Mouse (Mus musculus) layer of hippocampus, postnatal 14 days (tissue): ENCODE data around the gene Olfr1076. TPM values are rescaled to one million over a fixed set of nuclear protein-coding genes. Genes with fewer than 3 reads are reported as not detected.
A peak's percentile ranks its signal among the peaks of the same experiment; 100 is the strongest.
"Not testable (repeated sequence)": the region's sequence is repeated elsewhere in the genome, so short reads cannot be mapped to it uniquely, and the experiment has no call there.

Source experiments
- DNase-seq, 2 experiments: peaks; one replicate each; pipeline ENCODE4 v3.0.0; 2021 to 2022; ENCODE audit warnings: low spot score in 2 of 2, mixed read lengths in 1 of 2
- long read RNA-seq, 2 experiments: library from polyadenylated mRNA; stranded (forward); transcript quantifications; one replicate each; pipeline ENCODE4 v2.0.0; 2021
- total RNA-seq, 2 experiments: library from RNA; stranded (reverse); gene quantifications; 2 replicates each; pipeline ENCODE4 v1.2.3; 2021

Olfr1076 gene
- not detected for total RNA-seq
- long read RNA-seq, experiment 1 = 0 reads
- long read RNA-seq, experiment 2 = 0 reads

- no peak for DNase-seq
Observed at GRCm38 (mm10) chr2:86508161-86508560, at the start of gene Olfr1076. TSS of gene Olfr1076 (plus strand) at chr2:86508461.

- no peak for DNase-seq
Observed at GRCm38 (mm10) chr2:86460434-86460833, 47.8 kb upstream of the Olfr1076 start.

- peak; percentile 36 to 44 for DNase-seq
Observed at GRCm38 (mm10) chr2:86464442-86465109, 43.7 kb upstream of the Olfr1076 start.

GRCm38 (mm10) chr2:86487286-86487685, 21.0 kb upstream of the Olfr1076 start, which contains the start of gene Olfr228:
TSS of gene Olfr228 (minus strand) at chr2:86487386.
- no peak for DNase-seq

- DNase-seq = peak; percentile 12 to 37
Observed at GRCm38 (mm10) chr2:86530991-86531390, 22.7 kb downstream of the Olfr1076 start.

- no peak for DNase-seq
Observed at GRCm38 (mm10) chr2:86542380-86542779, 34.1 kb downstream of the Olfr1076 start, which contains the start of gene Olfr1079. TSS of gene Olfr1079 (minus strand) at chr2:86542480.

- DNase-seq = not testable (repeated sequence)
Observed at GRCm38 (mm10) chr2:86558135-86558534, 49.9 kb downstream of the Olfr1076 start, which contains the start of gene Olfr1080. TSS of gene Olfr1080 (minus strand) at chr2:86558235.

Other genes starting within 250 kb of the Olfr1076 start
- gene Olfr1051, start 229.4 kb upstream of the Olfr1076 start, total RNA-seq = not detected
- gene Olfr1052, start 216.0 kb upstream of the Olfr1076 start, total RNA-seq = not detected
- not detected for gene Olfr1053, start 193.2 kb upstream of the Olfr1076 start, total RNA-seq
- not detected for gene Olfr1054, start 173.0 kb upstream of the Olfr1076 start, total RNA-seq
- gene Olfr1055, start 158.2 kb upstream of the Olfr1076 start, total RNA-seq = not detected
- not detected for gene Olfr1056, start 146.0 kb upstream of the Olfr1076 start, total RNA-seq
- gene Olfr1057, start 130.1 kb upstream of the Olfr1076 start, total RNA-seq = not detected
- gene Olfr1058, start 119.9 kb upstream of the Olfr1076 start, total RNA-seq = not detected
- not detected for gene Olfr1061, start 94.4 kb upstream of the Olfr1076 start, total RNA-seq
- not detected for gene Olfr1062, start 81.7 kb upstream of the Olfr1076 start, total RNA-seq
- not detected for gene Olfr1065, start 57.9 kb upstream of the Olfr1076 start, total RNA-seq
- not detected for gene Olfr1066, start 52.2 kb upstream of the Olfr1076 start, total RNA-seq
- gene Olfr228, start 21.1 kb upstream of the Olfr1076 start, total RNA-seq = not detected
- gene Olfr1079, start 34.0 kb downstream of the Olfr1076 start, total RNA-seq = not detected
- gene Olfr1080, start 49.8 kb downstream of the Olfr1076 start, total RNA-seq = not detected
- not detected for gene Olfr1082, start 90.5 kb downstream of the Olfr1076 start, total RNA-seq
- not detected for gene Olfr1084, start 131.3 kb downstream of the Olfr1076 start, total RNA-seq
- gene Olfr1085, start 153.6 kb downstream of the Olfr1076 start, total RNA-seq = not detected
- not detected for gene Olfr1086, start 171.6 kb downstream of the Olfr1076 start, total RNA-seq
- gene Olfr1087, start 189.9 kb downstream of the Olfr1076 start, total RNA-seq = not detected
- gene Olfr1089, start 225.2 kb downstream of the Olfr1076 start, total RNA-seq = not detected